ENCODE assay signal across 17 mouse cellular contexts in genomic region chr1:120054997-120055396, GRCm38 (mm10). TPM values are rescaled to one million over a fixed set of nuclear protein-coding genes. Genes with fewer than 3 reads are reported as not detected.
DNase-seq lines count a peak whose midpoint lies in the region; ATAC-seq and TF ChIP-seq lines count a peak whose summit lies in the region.
"Had no signal": no experiment of that assay in that cellular context is flagged by ENCODE, and none has a peak within 500 bp of the region (broad histone marks: within the 10 kb centered on the region; RNA-seq: fewer than 3 reads in every experiment).

No protein-coding gene starts in this region.

- peak overlapping the region; percentile 55; the same call in 1 of the 2 replicates for H3K27ac ChIP-seq in liver, postnatal 0 days (ENCODE audit: low read depth)
- H3K27ac ChIP-seq in liver, embryonic 11.5 days (ENCODE audit: low read depth, low read length): no peak overlapping the region
- H3K27ac ChIP-seq in hindbrain, embryonic 12.5 days: no peak overlapping the region
- H3K27ac ChIP-seq: hindbrain, postnatal 0 days; liver, embryonic 15.5 days; stomach, embryonic 15.5 days had no signal

- H3K4me1 ChIP-seq in liver, postnatal 0 days (ENCODE audit: insufficient read depth): no peaks in the 10 kb centered on the region
- H3K4me1 ChIP-seq in liver, embryonic 11.5 days (replicated peaks; ENCODE audit: control insufficient read depth, insufficient read depth, low read length): no peaks in the 10 kb centered on the region; the same call in 1 of the 2 replicates
- H3K4me1 ChIP-seq in hindbrain, embryonic 12.5 days: no peaks in the 10 kb centered on the region
- H3K4me1 ChIP-seq: liver, embryonic 15.5 days had no signal

- no peaks in the 10 kb centered on the region for H3K9me3 ChIP-seq in liver, postnatal 0 days (ENCODE audit: low read length)
- H3K9me3 ChIP-seq in liver, embryonic 11.5 days (ENCODE audit: control insufficient read depth, low read length): no peaks in the 10 kb centered on the region
- no peaks in the 10 kb centered on the region for H3K9me3 ChIP-seq in hindbrain, embryonic 12.5 days (replicated peaks)
- H3K9me3 ChIP-seq: liver, embryonic 15.5 days; stomach, embryonic 15.5 days had no signal

- H3K79me3 ChIP-seq in C2C12 (ENCODE audit: low read depth): no peaks in the 10 kb centered on the region

- peak; percentile 15 to 16 for DNase-seq in frontal cortex, postnatal 36 days (ENCODE audit: low spot score in 2 of 2)
- no peak for DNase-seq in frontal cortex, postnatal 10 days (ENCODE audit: low spot score in 2 of 2)
- no peak for DNase-seq in liver, postnatal 0 days
- DNase-seq in liver, embryonic 11.5 days (ENCODE audit: low spot score): no peak
- peak; percentile 59 for DNase-seq in brain, adult 2 months (ENCODE audit: low read depth, low spot score)
- DNase-seq in thymus, postnatal 36 days: no peak
- DNase-seq: B cell, adult 2 months; cerebellum, adult 9-10 months; heart, adult 18-20 months; heart, postnatal 10 days; kidney, postnatal 25 days; right cerebral cortex, postnatal 4 days had no signal

- H3ac ChIP-seq in C2C12 (ENCODE audit: control insufficient read depth, insufficient read length, low read depth): no peak overlapping the region

- H3K4me2 ChIP-seq in liver, postnatal 0 days (ENCODE audit: low read depth, low read length): no peak overlapping the region
- no peak overlapping the region for H3K4me2 ChIP-seq in liver, embryonic 11.5 days
- H3K4me2 ChIP-seq in hindbrain, embryonic 12.5 days (replicated peaks): no peak overlapping the region
- H3K4me2 ChIP-seq: liver, embryonic 15.5 days; stomach, embryonic 15.5 days had no signal

- TF ChIP-seq EP300 in liver, postnatal 0 days (IDR thresholded peaks at IDR 0.05; ENCODE audit: low read depth): no peak

- TF ChIP-seq CTCF in liver, postnatal 0 days (IDR thresholded peaks at IDR 0.05; ENCODE audit: low read depth): no peak
- TF ChIP-seq CTCF in C2C12 (IDR thresholded peaks at IDR 0.05; ENCODE audit: control insufficient read depth, insufficient read depth, insufficient read length): no peak

- H3K9ac ChIP-seq in liver, postnatal 0 days (replicated peaks): no peak overlapping the region
- no peak overlapping the region for H3K9ac ChIP-seq in liver, embryonic 11.5 days (ENCODE audit: low read depth, low read length)
- H3K9ac ChIP-seq in hindbrain, embryonic 12.5 days: no peak overlapping the region
- H3K9ac ChIP-seq: liver, embryonic 15.5 days; stomach, embryonic 15.5 days had no signal

- H3K36me3 ChIP-seq in liver, postnatal 0 days (replicated peaks; ENCODE audit: insufficient read depth, low read length): no peaks in the 10 kb centered on the region
- H3K36me3 ChIP-seq in liver, embryonic 11.5 days (ENCODE audit: control insufficient read depth, insufficient read depth, low read length): no peaks in the 10 kb centered on the region
- no peaks in the 10 kb centered on the region for H3K36me3 ChIP-seq in C2C12 (ENCODE audit: control insufficient read depth, insufficient read depth)
- no peaks in the 10 kb centered on the region for H3K36me3 ChIP-seq in hindbrain, embryonic 12.5 days
- H3K36me3 ChIP-seq: liver, embryonic 15.5 days; stomach, embryonic 15.5 days had no signal

- H3K27me3 ChIP-seq in liver, postnatal 0 days (ENCODE audit: insufficient read depth, low read length): no peaks in the 10 kb centered on the region
- no peaks in the 10 kb centered on the region for H3K27me3 ChIP-seq in liver, embryonic 11.5 days (replicated peaks; ENCODE audit: control insufficient read depth, insufficient read depth, low read length)
- H3K27me3 ChIP-seq in C2C12 (ENCODE audit: control insufficient read depth, insufficient read depth, insufficient read length): no peaks in the 10 kb centered on the region
- no peaks in the 10 kb centered on the region for H3K27me3 ChIP-seq in hindbrain, embryonic 12.5 days
- H3K27me3 ChIP-seq: liver, embryonic 15.5 days; stomach, embryonic 15.5 days had no signal

- ATAC-seq in liver, postnatal 0 days: no peak
- no peak for ATAC-seq in liver, embryonic 11.5 days (replicated peaks; ENCODE audit: low FRiP score)
- ATAC-seq in hindbrain, embryonic 12.5 days (ENCODE audit: low FRiP score): no peak
- ATAC-seq: hindbrain, postnatal 0 days had no signal

- H3K79me2 ChIP-seq in C2C12 (ENCODE audit: control insufficient read depth, insufficient read depth): no peaks in the 10 kb centered on the region

- H3K4me3 ChIP-seq in liver, postnatal 0 days (ENCODE audit: low read depth, low read length): no peak overlapping the region
- no peak overlapping the region for H3K4me3 ChIP-seq in liver, embryonic 11.5 days (ENCODE audit: low read depth, low read length)
- H3K4me3 ChIP-seq in C2C12 (ENCODE audit: insufficient read depth, poor library complexity, severe bottlenecking): no peak overlapping the region
- H3K4me3 ChIP-seq in hindbrain, embryonic 12.5 days: no peak overlapping the region
- H3K4me3 ChIP-seq: liver, embryonic 15.5 days; stomach, embryonic 15.5 days had no signal

- 72% methylated on average over 6 of the region's 6 CpGs for WGBS in liver, postnatal 0 days (ENCODE audit: insufficient replicate concordance)
- 80% methylated on average over 6 of the region's 6 CpGs for WGBS in liver, embryonic 11.5 days
- WGBS in hindbrain, embryonic 12.5 days: 85% methylated on average over 6 of the region's 6 CpGs

TF ChIP-seq in C2C12, 6 proteins besides CTCF, POLR2A, EP300 and RAD21:
- no peak for TF ChIP-seq CEBPB (IDR thresholded peaks at IDR 0.05; ENCODE audit: low read depth)
- peak; percentile 84 for TF ChIP-seq MYOD1 (IDR thresholded peaks at IDR 0.05; ENCODE audit: control insufficient read depth, insufficient read length, low read depth)
- TF ChIP-seq MYOG (IDR thresholded peaks at IDR 0.05; ENCODE audit: control insufficient read depth, extremely low read depth, insufficient read length): no peak
- no peak for TF ChIP-seq FOSL1 (IDR thresholded peaks at IDR 0.05; ENCODE audit: insufficient read depth, low read length, poor library complexity, severe bottlenecking)
- peak; percentile 68 for TF ChIP-seq MAX (IDR thresholded peaks at IDR 0.05)
- TF ChIP-seq USF1 (IDR thresholded peaks at IDR 0.05; ENCODE audit: low read depth): peak; percentile 75

RNA-seq across cellular contexts. Expression of gene Tmem37, which starts 18.9 kb away (rescaled TPM):
- polyA plus RNA-seq in liver, postnatal 0 days (2015; fragmentation: Nextera tagmentation; extraction: Ambion mirVana): 194 and 201 TPM in 2 replicates
- polyA plus RNA-seq in liver, embryonic 11.5 days (2014; fragmentation: Nextera tagmentation; extraction: Ambion mirVana): 39.7 and 40.7 TPM in 2 replicates
- 38.4 TPM for polyA plus RNA-seq in C2C12 (2012; fragmentation: generic; extraction: Trizol)
- 7.5 and 8.7 TPM in 2 replicates for polyA plus RNA-seq in hindbrain, embryonic 12.5 days (2016; fragmentation: Nextera tagmentation; extraction: Ambion mirVana)

RNA-seq across cellular contexts. Expression of gene Sctr, which starts 48.3 kb away (rescaled TPM):
- polyA plus RNA-seq in liver, postnatal 0 days (2015; fragmentation: Nextera tagmentation; extraction: Ambion mirVana): 0.05 and 0.13 TPM in 2 replicates
- not detected in 2 replicates for polyA plus RNA-seq in liver, embryonic 11.5 days (2014; fragmentation: Nextera tagmentation; extraction: Ambion mirVana)
- polyA plus RNA-seq in C2C12 (2012; fragmentation: generic; extraction: Trizol): 0.07 TPM
- polyA plus RNA-seq in hindbrain, embryonic 12.5 days (2016; fragmentation: Nextera tagmentation; extraction: Ambion mirVana): 0.78 and 1.0 TPM in 2 replicates
- polyA plus RNA-seq: liver, embryonic 15.5 days had no signal

RNA-seq across cellular contexts. Expression of gene Cfap221, which starts 58.0 kb away (rescaled TPM):
- polyA plus RNA-seq in liver, postnatal 0 days (2015; fragmentation: Nextera tagmentation; extraction: Ambion mirVana): not detected in 2 replicates
- 0.29 TPM in 1 of 2 replicates, not detected in the other for polyA plus RNA-seq in liver, embryonic 11.5 days (2014; fragmentation: Nextera tagmentation; extraction: Ambion mirVana)
- not detected for polyA plus RNA-seq in C2C12 (2012; fragmentation: generic; extraction: Trizol)
- 0.23 and 0.56 TPM in 2 replicates for polyA plus RNA-seq in hindbrain, embryonic 12.5 days (2016; fragmentation: Nextera tagmentation; extraction: Ambion mirVana)

Comparison
In these comparisons a context has a peak if more than half of its experiments do, and no peak if none do; other contexts are left out.
1. DNase-seq: peak in frontal cortex, postnatal 36 days (2 of 2) and brain, adult 2 months (single experiment); none in frontal cortex, postnatal 10 days (0 of 2), liver, postnatal 0 days (single experiment), liver, embryonic 11.5 days (single experiment) and thymus, postnatal 36 days (0 of 2).